Mouse (Mus musculus) regulatory T cell (primary cell): Measurements from ENCODE around the gene Fam166b.

Experiments
- in situ Hi-C: fragments of 300-600 bp; cut with MboI, MseI; formaldehyde crosslinking; loops from one replicate; pipeline ENCODE4 v1.15.1; 2025; ENCODE audit warnings: high pct_unique_total_duplicates

Gene Fam166b

DNA sequence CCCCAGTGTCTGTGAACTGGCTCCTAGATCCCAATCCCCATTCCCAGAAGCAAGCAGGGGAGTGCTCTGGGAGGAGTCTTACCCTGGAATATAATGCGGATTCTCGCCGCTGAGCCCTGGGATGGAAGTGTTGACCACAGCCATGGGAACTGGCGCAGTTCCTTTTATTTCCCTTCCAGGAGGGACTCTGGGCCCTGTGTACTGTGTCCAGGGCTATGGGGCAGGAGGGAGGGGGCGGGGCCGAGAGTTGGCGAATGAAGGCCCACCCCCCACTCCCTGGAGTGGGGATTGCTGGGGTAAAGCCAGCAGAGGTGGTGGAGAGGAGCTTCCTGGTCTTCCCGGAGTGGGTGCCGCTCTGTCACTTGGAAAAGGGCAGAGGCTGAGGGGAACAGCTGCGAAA lies at the start of gene Fam166b:
Gene Fam166b (minus strand): TSS at position 189 of the 400 bp plus-strand sequence.
- in situ Hi-C loops: loop anchor here (10.0 kb wide), 2 partner anchors 226 to 384 kb away; partner anchors contain the start of genes Fam214b, Hint2 and Spag8

- in situ Hi-C loops: no loop called here
Measured at GRCm38 (mm10) chr4:43478534-43478858, 49.6 kb upstream of the Fam166b start.

- in situ Hi-C loops: no loop called here
Measured at GRCm38 (mm10) chr4:43477857-43478533, 49.1 kb upstream of the Fam166b start.

- in situ Hi-C loops: no loop called here
Measured at GRCm38 (mm10) chr4:43476604-43477003, 47.7 kb upstream of the Fam166b start.

- in situ Hi-C loops: no loop called here
Measured at GRCm38 (mm10) chr4:43473636-43474035, 44.7 kb upstream of the Fam166b start.

GRCm38 (mm10) chr4:43470301-43470700 lies 41.4 kb upstream of the Fam166b start:
- in situ Hi-C loops: no loop called here

DNA sequence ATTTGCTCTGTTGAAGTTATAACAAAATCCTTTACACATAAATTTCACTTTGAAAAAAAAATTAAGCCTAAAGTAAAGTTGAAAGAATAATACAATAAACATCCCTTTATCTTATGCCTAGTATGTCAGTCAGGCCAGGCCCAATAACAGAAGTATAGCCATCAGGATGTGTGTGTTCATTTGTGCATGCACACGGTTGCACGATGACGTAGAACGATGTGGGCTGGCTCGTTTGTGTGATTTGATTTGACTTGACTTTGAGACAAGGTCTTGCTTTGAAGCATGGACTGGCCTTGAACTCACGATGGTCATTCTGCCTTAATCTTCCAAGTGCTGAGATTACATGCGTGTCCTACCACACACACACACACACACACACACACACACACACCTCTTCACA lies 37.9 kb upstream of the Fam166b start:
- in situ Hi-C loops: no loop called here

DNA sequence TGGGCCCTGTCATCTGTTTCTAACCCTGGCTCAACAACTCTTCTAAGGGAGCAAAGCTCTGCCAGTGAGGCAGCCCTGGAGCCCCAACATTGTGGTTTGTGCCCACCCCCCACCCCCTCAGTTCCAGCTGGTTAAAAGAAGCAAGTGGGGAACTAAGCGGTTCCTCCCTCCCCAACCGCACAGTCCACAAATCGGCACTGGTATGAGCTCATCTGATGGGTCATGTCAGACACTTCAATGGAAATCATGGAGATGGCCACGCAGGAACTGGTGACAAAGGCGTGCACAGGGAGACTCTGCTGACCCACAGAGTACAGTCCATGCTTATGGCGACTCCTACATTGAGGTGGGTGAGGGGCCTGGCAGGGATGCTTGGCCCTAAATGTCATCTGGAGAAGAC lies 37.0 kb upstream of the Fam166b start:
- in situ Hi-C loops: no loop called here

DNA sequence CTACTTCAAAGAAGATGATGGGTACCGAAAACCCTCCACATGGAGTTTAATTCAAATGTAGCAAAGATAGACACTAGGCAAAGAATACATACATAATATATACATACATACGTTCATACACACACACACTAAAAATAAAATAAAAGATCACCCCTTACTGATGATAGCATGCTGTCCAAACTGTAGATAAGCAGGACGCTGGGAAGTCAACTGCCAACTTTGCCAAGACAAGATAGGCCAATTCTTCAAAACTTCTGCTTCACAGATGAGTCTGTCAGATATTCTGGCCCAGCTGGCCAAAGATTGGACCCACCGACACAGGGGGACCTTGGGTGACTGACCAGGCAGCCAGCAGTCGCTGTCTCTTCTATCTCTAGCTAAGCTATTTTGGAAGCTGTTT lies 34.2 kb upstream of the Fam166b start:
- in situ Hi-C loops: no loop called here

DNA sequence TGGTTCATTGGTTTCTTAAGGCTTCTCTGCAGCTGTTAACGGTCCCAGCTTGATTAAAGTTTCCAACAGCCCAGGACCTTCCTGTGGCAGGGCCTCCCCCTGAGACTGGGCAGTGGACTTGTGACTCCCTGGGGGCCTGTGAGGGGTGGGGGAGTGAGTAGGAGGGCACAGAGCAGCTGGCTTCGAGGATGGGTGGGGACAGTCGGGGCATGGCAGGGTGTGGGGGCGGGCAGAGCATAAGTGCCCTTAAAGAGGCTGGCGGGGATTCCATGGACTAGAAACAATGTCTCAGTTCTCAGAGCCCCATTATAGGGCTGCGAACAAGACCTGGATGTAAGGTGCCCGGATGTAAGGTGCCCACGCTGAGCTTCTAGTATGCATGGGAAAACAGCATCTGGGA lies 28.2 kb upstream of the Fam166b start:
- in situ Hi-C loops: no loop called here

DNA sequence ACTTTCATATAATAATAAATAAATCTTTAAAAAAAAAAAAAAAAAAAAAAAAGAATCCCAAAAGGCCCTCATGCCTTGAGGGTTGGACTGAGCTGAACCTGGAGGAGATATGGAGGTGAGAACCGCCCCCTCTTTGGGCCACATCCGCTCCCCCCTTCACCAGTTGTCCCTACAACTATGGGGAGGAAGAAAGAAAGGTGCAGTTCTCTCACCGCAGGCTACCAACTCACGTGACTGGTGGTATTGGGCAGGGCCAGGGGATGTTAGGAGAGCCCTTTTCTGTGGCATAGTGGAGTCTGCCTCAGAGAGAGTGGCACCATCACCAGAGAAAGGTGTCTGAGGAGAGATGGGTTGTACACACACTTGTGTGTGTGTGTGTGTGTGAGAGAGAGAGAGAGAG lies 27.5 kb upstream of the Fam166b start:
- in situ Hi-C loops: no loop called here

DNA sequence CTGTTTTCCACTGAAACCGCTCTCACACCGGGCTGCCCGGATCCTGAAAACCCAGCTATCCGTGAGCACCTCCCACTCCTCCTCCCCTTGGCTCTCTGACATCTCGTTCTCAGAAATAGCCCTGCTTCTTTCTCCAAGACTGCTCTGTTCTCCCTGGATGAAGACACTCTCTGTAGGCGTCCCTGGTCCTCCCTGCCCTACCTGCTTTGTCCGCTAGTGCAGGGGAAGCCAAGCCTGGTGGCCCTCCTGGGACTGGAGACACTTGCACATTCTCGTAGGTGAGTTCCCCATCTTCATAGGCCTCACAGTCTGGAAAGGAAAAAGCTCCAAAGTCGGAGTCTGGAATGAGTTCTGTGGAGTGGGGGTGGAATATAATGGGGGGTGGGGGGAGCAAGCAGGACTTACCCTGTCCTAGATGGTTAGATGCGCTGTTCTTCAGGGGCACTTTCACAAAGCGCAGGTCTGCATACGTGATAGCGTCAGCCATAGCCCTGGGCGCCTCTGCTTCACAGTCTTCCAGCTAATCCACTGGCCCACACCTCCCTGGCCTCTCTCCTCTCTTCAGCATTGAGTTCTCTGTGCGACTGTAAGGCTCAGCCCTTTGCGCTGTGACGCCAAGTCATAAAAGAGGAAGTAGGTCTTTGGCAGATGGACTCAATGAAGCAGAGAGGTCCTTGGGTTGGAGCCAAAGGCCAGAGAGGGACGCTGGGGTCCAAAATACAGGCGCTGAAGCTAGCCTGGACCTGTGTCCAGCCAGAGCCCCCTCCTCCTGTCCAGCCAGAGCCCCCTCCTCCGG lies 25.3 kb upstream of the Fam166b start, which contains the start of gene Cd72:
Gene Cd72 (minus strand): TSS at position 588 of the 796 bp plus-strand sequence.
- in situ Hi-C loops: no loop called here

GRCm38 (mm10) chr4:43453413-43453812 lies 24.5 kb upstream of the Fam166b start:
- in situ Hi-C loops: no loop called here

DNA sequence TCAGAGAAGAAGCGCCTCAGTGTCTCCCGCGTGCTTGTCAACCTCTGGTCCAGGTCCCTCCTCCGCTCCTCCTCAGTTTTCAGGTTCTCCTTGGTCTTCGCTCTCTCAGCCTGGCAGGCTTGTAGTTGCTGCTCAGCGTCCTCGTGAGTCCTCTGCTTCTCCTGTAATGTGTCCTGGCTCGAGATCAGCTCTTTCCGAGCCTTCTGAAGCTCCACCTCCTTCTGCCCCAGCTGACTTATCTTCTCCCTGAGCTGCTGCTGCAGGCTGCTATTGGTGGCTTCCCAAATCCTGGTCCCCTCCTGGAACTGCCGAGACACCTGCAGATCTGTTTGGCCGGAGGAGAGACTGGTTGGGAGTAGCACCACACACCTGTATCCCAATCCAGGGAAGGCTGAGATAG lies 23.4 kb upstream of the Fam166b start:
- in situ Hi-C loops: no loop called here

GRCm38 (mm10) chr4:43448554-43448953 lies 19.6 kb upstream of the Fam166b start:
- in situ Hi-C loops: no loop called here

DNA sequence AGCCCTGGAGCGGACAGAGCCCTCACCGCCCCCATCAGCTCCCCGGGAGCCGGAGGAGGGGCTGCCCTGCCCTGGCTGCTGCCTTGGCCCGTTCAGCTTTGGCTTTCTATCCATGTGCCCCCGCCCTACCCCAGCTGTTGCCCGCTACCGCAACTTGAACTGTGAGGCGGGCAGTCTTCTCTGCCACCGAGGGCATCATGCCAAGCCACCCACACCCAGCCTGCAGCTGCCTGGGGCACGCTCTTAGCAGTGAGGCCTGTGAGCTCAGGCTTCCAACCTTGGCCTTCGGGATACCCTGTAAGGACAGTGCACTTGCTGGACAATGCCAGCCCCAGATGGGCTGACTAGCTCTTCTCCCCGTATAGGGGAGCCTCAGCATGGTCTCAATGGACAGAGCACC lies 18.3 kb upstream of the Fam166b start:
- in situ Hi-C loops: no loop called here

GRCm38 (mm10) chr4:43443511-43443910 lies 14.6 kb upstream of the Fam166b start:
- in situ Hi-C loops: loop anchor here (5.0 kb wide), 1 partner anchor 39 kb away; the partner anchor contains the start of gene Sit1

- in situ Hi-C loops: loop anchor here (5.0 kb wide), 1 partner anchor 40 kb away; the partner anchor contains the start of gene Sit1
Measured at GRCm38 (mm10) chr4:43442456-43443361, 13.8 kb upstream of the Fam166b start.

DNA sequence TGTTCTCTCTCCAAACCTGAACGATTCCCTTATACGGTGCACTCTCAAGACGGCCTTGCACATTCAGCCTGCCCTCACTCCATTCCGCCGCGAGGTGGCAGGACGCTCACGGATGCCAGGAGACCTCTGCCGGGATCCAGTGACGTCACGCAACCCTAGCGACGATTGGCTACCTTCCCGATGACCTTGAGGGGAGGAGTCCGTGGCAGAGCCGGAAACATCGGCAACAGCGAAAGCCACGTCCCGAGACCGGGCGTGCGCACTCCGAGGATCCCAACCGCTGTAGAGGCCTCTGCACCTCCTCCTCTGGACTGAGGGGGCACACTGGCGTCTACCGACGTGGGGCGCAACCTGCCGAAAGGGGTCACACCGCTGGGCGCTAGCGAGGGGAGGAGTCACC lies 13.1 kb upstream of the Fam166b start:
- in situ Hi-C loops: loop anchor here (5.0 kb wide), 1 partner anchor 40 kb away; the partner anchor contains the start of gene Sit1

GRCm38 (mm10) chr4:43441639-43442038 lies 12.7 kb upstream of the Fam166b start, which contains the start of gene Tesk1:
Gene Tesk1, plus strand, starts transcription at chr4:43441939.
- in situ Hi-C loops: loop anchor here (5.0 kb wide), 1 partner anchor 41 kb away; the partner anchor contains the start of gene Sit1

GRCm38 (mm10) chr4:43432832-43433231 lies 3.9 kb upstream of the Fam166b start:
- in situ Hi-C loops: no loop called here

DNA sequence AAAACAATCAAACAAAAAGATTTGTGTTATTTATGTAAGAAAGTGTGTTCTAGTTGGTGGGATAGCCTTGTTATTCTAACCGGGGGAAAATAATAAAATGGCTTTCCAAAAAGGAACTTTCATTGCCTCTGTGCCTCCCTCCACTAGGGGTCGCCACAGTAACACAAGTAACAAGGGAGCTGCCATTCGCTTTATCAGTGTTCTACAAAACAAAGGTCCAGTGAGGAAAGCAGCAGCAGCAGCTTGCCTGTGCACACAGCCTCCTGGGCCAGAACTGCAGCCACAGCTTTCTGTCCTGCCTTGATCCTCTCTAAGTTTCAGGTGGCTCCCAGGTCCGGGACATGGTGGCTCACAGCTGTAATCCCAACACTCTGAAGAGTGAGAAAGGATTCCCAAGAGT lies 2.8 kb upstream of the Fam166b start:
- in situ Hi-C loops: no loop called here
